Mouse (Mus musculus) spleen, embryonic (tissue): ENCODE data around the gene Olfr543.
"Not testable (repeated sequence)": the region's sequence is repeated elsewhere in the genome, so short reads cannot be mapped to it uniquely, and the experiment has no call there.

Source experiments
- CTCF ChIA-PET: fragments of 350-600 bp; sonication (Branson Sonifier 250); formaldehyde crosslinking; loops from one replicate; lab custom pipeline; 2022; lab: Charles Lee

Olfr543 gene

DNA sequence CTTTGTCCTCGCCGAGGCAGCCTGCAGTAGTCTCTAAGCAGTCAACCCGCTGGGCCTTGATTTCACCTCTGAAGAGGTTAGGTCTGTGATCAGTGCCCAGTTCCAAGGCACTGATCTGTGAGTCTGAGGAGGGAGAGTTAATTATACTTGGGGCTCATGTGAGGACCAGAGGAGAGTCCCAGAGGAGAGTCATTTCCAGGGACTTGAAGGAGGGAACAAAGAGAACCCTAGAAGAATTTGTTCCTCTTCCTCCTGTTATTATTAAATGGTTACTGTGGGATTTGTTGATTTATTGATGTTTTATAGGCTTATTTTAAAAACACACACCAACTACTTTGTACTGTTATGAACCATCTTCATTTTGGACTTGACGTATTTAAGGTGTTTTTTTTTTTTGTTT is at the start of gene Olfr543:
Olfr543 (minus strand) TSS at position 101 of the 400 bp plus-strand sequence.
- CTCF ChIA-PET, result no interaction called here

DNA sequence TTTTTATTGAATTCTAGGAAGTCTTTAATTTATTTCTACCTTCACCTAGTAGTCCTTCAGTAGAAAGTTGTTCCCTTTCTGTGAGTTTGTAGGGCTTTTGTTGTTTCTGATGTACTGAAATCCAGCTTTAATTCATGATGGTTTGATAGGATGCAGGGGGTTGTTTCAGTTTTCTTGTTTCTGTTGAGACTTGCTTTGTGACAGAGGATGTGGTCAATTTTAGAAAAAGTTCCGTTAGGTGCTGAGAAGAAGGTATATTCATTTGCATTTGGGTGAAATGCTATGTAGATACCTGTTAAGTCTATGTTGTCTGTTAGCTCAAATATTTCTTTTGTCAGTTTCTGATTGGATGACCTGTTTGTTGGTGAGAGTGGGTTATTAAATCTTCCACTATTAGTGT is 47.6 kb upstream of the Olfr543 start:
- CTCF ChIA-PET, result interaction anchor here (0.6 kb wide), 1 partner anchor 43 kb away, joined by 6 read pairs; no protein-coding TSS in a partner anchor

DNA sequence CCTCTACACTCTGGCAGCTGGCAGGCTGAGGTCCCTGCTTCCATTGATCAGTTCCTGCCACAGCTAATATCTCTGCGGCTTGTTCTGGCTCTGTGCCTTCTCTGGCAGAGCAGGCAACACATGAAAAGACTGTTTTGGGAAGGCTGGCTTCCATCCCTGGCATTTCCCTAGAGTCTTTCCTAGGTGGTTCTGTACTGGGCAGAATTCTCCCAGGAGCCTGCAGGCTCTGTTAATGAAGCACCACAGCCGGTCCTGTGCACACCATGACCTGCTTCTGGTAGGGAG is 35.5 kb upstream of the Olfr543 start:
- CTCF ChIA-PET, result no interaction called here

DNA sequence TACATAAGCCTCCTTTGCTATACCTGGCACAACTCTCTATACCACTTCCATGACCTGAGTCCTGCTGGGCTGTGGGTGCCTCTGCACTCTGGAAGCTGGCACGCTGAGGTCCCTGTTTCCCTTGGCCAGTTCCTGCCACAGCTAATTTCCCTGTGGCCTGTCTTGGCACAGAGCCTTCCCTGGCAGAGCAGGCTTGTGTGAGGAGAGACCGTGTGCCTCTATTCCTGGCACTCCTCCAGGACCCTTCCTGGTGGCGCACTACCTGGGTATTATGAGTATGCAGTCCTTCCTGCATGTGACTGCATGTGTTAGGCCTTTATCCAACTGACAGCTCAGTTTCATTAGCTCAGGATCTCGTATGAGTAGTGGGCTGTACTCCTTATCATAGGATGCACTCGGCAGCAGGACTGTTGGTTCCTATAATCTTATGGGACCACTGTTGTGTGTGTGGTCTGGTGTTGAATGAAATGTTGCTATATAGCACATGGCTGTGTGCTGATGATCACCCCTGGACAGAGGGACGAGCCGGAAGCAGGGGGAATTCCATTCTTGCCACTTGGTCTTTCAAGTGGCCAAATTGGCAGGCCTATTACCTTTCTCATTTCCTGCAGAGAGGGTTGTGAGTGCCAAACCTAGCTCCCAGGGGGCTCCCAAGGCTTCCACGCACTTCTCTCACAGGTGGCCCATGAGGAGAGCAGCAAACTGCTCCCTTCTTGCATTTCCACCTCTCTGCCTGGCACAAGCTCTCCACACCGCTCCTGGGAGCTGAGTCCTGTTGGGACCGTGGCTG is 35.0 kb upstream of the Olfr543 start:
- CTCF ChIA-PET, result no interaction called here

GRCm38 (mm10) chr7:102514144-102514543 is 32.7 kb upstream of the Olfr543 start:
- CTCF ChIA-PET, result interaction anchor here (0.6 to 0.9 kb wide), 2 partner anchors 9 to 1278 kb away, joined by 3 to 5 read pairs; no protein-coding TSS in a partner anchor

GRCm38 (mm10) chr7:102512814-102513435 is 31.4 kb upstream of the Olfr543 start:
- CTCF ChIA-PET, result interaction anchor here (0.5 to 1.5 kb wide), 5 partner anchors 29 to 180 kb away, joined by 3 to 13 read pairs (median 3); no protein-coding TSS in a partner anchor

- CTCF ChIA-PET, result interaction anchor here (0.6 to 1.5 kb wide), 2 partner anchors 20 to 122 kb away, joined by 3 read pairs; no protein-coding TSS in a partner anchor
Observed at GRCm38 (mm10) chr7:102511927-102512326, 30.4 kb upstream of the Olfr543 start.

DNA sequence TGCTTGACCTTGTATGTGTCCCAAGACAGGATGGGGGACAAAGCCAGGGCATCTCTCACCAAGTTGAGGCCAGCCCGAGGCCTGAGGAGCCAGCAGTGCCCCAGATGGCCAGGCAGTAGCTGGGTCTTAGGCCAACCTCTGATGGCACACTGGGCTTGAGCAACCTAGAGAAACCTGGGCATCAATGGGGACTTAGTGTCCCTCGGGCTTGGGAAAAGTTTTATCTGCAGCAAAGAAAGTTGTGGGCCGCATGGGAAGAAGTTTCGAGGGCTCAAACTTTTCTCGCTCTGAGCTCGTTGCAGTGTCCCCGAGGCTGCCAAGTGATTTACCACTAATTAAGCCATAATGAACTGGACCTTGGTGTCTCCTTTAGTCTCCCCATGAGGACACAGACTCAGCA is 28.2 kb upstream of the Olfr543 start:
- CTCF ChIA-PET, result no interaction called here

DNA sequence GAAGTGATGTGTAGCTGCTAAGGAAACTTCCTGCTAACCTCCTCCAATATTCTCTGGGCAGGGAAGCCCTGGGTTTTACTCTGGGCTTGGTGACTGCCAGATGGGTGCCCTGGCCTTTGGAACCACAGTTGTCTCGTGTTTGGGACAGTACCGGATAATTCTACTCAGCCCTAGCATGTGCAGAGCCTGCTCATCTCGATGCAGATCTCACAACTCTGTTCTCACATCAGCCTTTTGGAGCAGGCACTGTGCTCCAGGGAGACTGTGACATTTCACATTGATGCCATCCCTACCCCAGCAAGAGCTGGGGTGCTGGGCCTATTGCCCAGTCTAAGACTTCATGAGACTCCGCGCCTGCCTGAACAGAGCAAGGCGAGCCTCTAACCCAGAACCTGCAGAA is 27.2 kb upstream of the Olfr543 start:
- CTCF ChIA-PET, result no interaction called here

DNA sequence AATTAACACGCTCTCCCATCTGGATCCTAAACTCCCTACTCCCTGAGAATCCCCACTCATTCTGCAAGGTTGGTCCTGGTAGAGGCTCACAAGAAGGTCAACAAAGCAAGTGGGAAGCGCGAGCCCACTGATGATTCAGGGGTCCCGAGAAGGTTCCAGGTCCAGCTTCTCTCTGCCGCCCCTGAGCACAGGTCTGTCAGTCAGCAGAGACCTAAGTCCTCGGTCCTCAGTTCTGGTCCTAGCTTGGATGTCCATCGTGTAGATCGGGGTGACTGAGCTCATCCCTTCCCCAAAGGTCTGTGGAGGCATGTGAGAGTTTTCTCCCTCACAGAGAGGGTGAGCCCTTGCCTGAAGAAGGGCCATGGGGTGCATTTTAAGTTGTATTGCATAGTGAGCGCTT is 26.6 kb upstream of the Olfr543 start:
- CTCF ChIA-PET, result no interaction called here

DNA sequence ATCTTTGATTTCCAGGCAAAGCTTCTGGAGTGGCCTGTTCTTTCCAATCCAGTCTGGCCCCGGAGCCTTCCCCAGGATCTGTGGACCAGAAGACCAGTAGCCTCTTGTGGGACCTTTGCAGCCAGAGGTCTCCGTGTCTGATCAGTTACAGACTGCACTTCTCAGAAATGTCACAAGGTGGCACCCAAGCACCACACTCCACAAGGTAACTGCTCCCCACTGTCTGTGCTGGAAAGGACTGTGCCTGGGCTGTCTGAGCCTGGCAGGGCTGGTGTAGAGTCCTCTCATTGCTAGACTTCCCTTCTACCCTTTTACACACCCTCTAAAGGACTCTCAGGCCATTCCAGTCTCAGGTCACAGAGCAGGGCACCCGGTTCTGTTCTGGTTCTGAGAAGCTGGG is 25.4 kb upstream of the Olfr543 start:
- CTCF ChIA-PET, result no interaction called here

DNA sequence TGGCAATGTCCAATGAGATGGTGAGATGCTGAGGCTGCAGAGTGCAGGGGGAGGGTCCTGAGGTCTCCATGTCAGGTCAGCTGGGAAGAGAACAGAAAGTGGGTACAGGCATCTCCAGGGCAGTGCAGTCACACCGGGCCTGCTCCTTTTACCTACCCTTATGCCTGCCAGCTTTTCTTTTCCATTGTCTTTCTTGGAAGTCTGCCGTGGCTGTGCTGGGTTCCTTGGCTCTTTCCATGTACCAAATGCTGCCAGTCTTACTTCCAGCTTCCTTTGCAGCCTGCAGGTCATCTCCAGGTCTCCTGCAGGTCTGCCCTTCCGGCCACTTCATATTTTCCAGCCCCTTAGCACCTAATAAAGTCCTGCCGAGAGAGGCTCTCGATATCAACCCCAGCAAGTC is 20.5 kb upstream of the Olfr543 start:
- CTCF ChIA-PET, result no interaction called here

DNA sequence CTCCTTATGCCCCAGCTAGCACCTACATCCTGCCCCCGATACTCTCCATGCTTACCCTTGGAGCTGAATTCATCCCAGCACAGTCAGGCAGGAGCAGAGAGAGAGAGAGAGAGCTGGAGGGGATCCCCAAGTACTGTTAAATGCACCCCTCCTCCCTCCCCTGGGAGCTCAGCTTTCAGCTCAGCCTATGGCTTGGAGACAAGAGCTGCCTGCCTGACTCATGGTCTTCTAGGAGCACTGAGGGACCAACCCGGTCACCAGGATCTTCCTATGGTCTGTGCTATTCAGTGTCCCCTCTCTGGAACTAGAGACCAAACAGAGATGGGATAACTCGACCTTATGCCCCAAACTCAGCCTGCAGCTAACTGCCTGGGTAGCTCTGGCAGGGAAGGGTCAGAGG is 18.0 kb upstream of the Olfr543 start, which contains the start of gene Olfr545:
Olfr545 (minus strand) TSS at position 101 of the 400 bp plus-strand sequence.
- CTCF ChIA-PET, result no interaction called here

GRCm38 (mm10) chr7:102494416-102494815 is 12.9 kb upstream of the Olfr543 start:
- CTCF ChIA-PET, result not testable (repeated sequence)

DNA sequence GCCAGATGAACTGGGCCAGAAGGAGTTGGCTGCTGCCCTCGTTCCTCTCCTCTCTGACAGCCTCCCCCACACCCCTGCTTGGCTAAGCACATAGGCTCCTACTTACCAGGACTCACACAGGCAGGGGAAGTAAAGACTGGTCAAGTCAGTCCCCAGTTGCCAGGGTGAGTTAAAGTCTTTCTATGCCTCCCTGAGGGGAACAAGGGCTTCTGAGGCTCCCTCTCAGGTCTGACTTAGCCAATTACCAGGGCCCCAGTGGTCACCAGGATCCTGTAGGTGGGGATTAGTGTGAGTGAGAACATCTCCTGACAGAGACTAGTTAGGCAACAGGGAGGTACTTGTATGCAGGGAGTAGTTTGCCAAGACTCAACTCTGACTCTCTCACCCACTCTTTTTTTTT is 6.7 kb upstream of the Olfr543 start, which contains the start of gene Olfr544:
Olfr544 (minus strand) TSS at position 153 of the 400 bp plus-strand sequence.
- CTCF ChIA-PET, result no interaction called here

- CTCF ChIA-PET, result no interaction called here
Observed at GRCm38 (mm10) chr7:102486105-102486504, 4.6 kb upstream of the Olfr543 start.

DNA sequence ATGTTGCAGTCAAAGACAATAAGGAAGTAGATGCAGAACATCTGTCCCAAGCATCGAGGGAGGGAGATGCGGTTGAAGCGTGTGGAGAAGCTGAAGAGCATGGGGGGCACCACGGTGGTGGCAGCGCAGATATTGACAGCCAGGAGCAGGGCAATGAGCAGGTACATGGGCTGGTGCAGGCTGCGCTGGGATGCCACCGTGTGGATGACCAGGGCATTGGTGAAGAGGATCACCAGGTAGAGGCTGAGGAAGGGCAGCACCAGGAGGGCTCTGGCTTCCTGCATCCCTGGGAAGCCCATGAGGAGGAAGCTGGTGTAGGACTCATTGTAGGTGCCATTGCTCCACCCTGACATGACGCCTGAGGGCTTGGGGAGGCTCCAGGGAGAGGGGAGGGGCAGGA is 3.3 kb upstream of the Olfr543 start:
- CTCF ChIA-PET, result not testable (repeated sequence)

DNA sequence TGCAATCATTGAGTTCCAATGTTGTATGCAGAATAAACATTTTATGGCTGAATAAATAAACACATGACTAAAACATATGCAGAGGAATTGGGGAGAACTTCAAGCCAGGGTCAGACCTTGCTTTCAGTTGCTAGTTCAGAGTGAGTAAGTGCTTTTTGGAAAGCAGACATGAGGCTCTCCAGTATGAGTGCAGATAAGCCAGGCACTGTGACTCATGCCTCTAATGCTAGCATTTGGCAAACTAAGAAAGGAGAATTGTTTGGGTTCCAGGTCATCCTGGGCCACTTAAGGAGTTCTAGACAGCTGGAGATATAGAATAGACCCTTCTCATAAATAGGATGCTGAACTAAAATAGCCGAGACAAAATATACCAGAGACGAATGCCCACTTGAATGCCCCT is 2.2 kb upstream of the Olfr543 start:
- CTCF ChIA-PET, result no interaction called here

- CTCF ChIA-PET, result no interaction called here
Observed at GRCm38 (mm10) chr7:102480821-102481220, 658 bp downstream of the Olfr543 start.

DNA sequence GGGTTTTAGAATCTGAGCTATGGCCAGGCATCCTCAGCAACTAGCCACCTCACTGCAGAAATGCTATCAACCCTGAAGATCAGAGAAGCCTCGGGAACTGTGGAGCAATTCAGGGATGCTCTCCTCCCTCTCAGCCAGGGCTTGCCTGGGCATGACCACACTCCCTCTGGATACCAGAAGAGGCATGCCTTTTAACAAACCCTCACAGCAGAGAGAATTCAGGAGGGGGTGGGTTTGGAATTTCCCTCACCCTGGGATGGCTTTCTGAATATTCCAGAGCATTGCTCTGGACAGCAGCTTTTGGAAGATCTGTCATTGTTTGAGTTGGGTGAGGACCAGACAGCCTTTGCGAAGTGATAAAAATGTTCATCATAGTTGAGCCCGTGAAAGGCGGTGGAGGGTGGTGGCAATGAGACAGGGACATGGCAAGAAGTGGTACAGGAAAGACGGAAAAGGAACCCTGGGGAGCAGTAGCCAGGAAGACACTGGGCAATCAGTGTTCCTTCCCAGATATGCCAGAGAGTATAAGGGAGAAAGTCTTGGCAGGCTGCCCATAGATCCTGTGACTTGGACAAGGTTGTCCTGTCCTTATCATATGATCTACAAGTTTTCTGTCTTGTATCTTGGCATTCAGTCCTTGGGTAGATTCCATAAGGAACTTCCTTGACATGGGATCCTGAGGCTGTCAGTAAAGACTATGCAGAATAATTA is 2.0 kb downstream of the Olfr543 start:
- CTCF ChIA-PET, result no interaction called here

- CTCF ChIA-PET, result no interaction called here
Observed at GRCm38 (mm10) chr7:102478926-102479325, 2.6 kb downstream of the Olfr543 start.

DNA sequence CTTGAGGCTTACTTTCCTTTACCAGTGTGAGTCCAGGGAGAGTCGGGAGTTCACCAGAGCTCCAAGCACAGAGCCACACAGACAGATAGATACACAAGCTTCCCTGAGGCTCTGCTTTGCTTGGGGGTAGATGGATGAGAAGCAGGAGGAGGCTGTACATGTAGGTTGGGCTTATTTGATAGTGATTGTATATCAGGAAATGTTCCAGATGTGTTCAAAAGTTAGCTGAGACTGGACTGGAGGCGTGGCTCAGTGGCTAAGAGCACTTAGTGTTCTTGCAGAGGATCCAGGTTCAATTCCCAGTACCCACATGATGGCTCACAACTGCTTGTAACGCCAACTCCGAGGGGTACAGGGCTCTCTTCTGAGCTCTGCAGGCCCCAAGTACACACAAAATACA is 3.1 kb downstream of the Olfr543 start:
- CTCF ChIA-PET, result no interaction called here
